Mouse (Mus musculus): Measurements from ENCODE around the gene Tiam1. TPM values are rescaled to one million over a fixed set of nuclear protein-coding genes. Genes with fewer than 3 reads are reported as not detected.

Gene Tiam1
- polyA plus RNA-seq, 2 experiments, result 1.6 to 4.2 TPM

DNA sequence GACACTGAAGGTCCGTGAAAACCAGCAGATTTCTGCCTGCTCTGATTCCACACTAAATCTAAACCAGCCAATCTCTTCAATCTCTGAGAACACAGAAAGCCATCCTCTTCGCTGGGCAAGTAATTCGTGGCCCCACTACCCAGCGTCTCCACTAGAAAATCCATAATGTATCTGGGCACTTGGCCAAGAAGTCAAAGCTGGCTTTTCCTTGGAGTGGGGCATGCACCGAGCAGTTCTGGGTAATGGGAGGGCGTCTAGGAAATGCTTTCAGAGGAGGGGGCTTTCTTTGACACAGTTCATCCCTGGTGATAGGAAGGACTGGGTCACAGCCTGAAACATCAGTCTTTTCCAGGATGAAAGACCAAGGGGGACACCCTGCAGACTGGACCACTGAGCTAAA is 282.9 kb downstream of the Tiam1 start:
- Histone ChIP-seq H3K27ac (no peak overlapping the region), H3K4me3 (ENCODE audit: insufficient read depth in 1 of 2, low read depth in 2 of 2, low read length in 2 of 2) (no peak overlapping the region), H3K27me3 (ENCODE audit: control insufficient read depth, insufficient read depth, low read length) (no peaks in the 10 kb centered on the region), H3K9ac (replicated peaks) (no peak overlapping the region), H3K4me1 (replicated peaks; ENCODE audit: control insufficient read depth in 2 of 2, insufficient read depth in 2 of 2, low read length in 1 of 2) (no peaks in the 10 kb centered on the region), H3K36me3 (replicated peaks; ENCODE audit: control insufficient read depth, insufficient read depth, low read depth) (no peaks in the 10 kb centered on the region), H3K9me3 (ENCODE audit: control insufficient read depth, low read length) (no peaks in the 10 kb centered on the region), H3K4me2 (ENCODE audit: low read depth) (no peak overlapping the region)
- ATAC-seq (ENCODE audit: insufficient read depth) (no peak), DNase-seq (ENCODE audit: low read depth in 3 of 3, low spot score in 3 of 3) (no peak)
- TF ChIP-seq CTCF (IDR thresholded peaks at IDR 0.05; ENCODE audit: low read depth) (no peak), EP300 (IDR thresholded peaks at IDR 0.05; ENCODE audit: low read depth) (no peak)
- 65% methylated on average over 6 of the region's 6 CpGs for WGBS (ENCODE audit: insufficient replicate concordance)

DNA sequence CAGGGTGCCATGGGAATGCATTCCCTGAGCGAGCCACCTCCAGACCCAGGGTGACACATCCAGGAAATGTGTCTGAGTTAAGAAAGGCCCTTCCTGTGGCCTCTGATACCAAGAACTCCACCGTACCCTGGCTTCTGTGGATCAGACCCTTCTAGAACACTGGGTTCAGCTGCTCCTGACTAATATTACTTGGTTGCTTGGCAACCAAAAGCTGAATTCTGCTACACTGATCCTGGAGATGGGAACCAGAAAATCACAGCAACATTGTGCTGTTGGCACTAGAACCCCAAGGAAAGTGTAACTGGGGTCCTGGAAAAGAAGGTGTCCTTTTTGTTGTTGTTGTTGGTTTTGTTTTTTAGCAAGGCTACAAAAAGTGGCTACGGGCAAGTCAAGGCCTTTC is 285.9 kb downstream of the Tiam1 start:
- no peaks in the 10 kb centered on the region for H3K4me1 ChIP-seq (replicated peaks; ENCODE audit: control insufficient read depth in 2 of 2, insufficient read depth in 2 of 2, low read length in 1 of 2)
- no peak overlapping the region for H3K4me2 ChIP-seq (ENCODE audit: low read depth)
- TF ChIP-seq CTCF (IDR thresholded peaks at IDR 0.05; ENCODE audit: low read depth), result no peak
- TF ChIP-seq EP300 (IDR thresholded peaks at IDR 0.05; ENCODE audit: low read depth), result no peak
- H3K27ac ChIP-seq, result no peak overlapping the region
- no peak overlapping the region for H3K4me3 ChIP-seq (ENCODE audit: insufficient read depth in 1 of 2, low read depth in 2 of 2, low read length in 2 of 2)
- H3K9ac ChIP-seq (replicated peaks), result no peak overlapping the region
- H3K36me3 ChIP-seq (replicated peaks; ENCODE audit: control insufficient read depth, insufficient read depth, low read depth), result no peaks in the 10 kb centered on the region
- DNase-seq (ENCODE audit: low read depth in 3 of 3, low spot score in 3 of 3) (no peak), ATAC-seq (ENCODE audit: insufficient read depth) (no peak)
- no peaks in the 10 kb centered on the region for H3K27me3 ChIP-seq (ENCODE audit: control insufficient read depth, insufficient read depth, low read length)
- WGBS (ENCODE audit: insufficient replicate concordance), result 67% methylated on average over 3 of the region's 3 CpGs
- H3K9me3 ChIP-seq (ENCODE audit: control insufficient read depth, low read length), result no peaks in the 10 kb centered on the region

DNA sequence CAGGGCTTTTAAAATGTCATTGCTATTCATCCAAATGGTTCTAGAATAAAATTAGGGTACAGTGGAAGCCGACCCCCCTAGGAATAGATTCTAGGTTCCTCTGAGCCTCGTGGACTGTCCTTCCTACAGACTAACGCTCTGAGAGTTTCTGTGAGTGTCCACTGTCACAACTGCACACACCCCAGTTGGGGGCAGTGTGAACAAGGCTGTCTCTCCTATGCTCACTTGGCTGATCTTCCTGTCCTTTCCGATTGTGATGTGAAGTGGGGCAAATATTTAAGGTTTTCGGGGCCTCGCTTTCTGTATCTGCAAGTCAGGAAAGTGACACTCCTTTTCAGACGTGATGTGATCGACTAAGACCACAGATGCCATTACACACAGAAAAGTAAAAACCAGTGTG is 288.8 kb downstream of the Tiam1 start:
- Histone ChIP-seq H3K9me3 (ENCODE audit: control insufficient read depth, low read length) (no peaks in the 10 kb centered on the region), H3K27ac (no peak overlapping the region), H3K9ac (replicated peaks) (no peak overlapping the region), H3K4me2 (ENCODE audit: low read depth) (no peak overlapping the region), H3K4me3 (ENCODE audit: insufficient read depth in 1 of 2, low read depth in 2 of 2, low read length in 2 of 2) (no peak overlapping the region), H3K4me1 (replicated peaks; ENCODE audit: control insufficient read depth in 2 of 2, insufficient read depth in 2 of 2, low read length in 1 of 2) (no peaks in the 10 kb centered on the region), H3K27me3 (ENCODE audit: control insufficient read depth, insufficient read depth, low read length) (no peaks in the 10 kb centered on the region), H3K36me3 (replicated peaks; ENCODE audit: control insufficient read depth, insufficient read depth, low read depth) (no peaks in the 10 kb centered on the region)
- no peak for DNase-seq (ENCODE audit: low read depth in 3 of 3, low spot score in 3 of 3)
- 68% methylated on average over 8 of the region's 8 CpGs for WGBS (ENCODE audit: insufficient replicate concordance)
- no peak for ATAC-seq (ENCODE audit: insufficient read depth)
- TF ChIP-seq CTCF (IDR thresholded peaks at IDR 0.05; ENCODE audit: low read depth), result peak; percentile 27
- no peak for TF ChIP-seq EP300 (IDR thresholded peaks at IDR 0.05; ENCODE audit: low read depth)

DNA sequence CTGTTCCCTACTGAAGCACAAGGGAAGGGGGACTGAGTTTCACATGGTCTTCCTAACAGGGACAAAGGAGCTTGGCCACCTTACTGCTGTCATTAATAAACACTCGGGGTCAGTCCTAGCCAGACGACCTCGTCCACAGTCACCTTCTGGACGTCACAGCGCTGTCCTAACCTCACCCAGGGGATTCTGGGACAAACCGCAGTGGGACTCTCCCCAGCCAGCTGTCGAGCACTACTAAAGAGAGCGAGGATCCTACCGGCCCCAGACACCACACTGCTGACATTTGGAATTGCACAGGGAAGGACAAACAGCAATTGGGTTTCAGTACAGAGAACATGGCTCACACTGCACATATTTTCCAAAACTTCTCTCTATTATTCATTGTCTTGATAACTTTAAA is 292.2 kb downstream of the Tiam1 start:
- no peaks in the 10 kb centered on the region for H3K27me3 ChIP-seq (ENCODE audit: control insufficient read depth, insufficient read depth, low read length)
- H3K4me2 ChIP-seq (ENCODE audit: low read depth), result no peak overlapping the region
- no peaks in the 10 kb centered on the region for H3K36me3 ChIP-seq (replicated peaks; ENCODE audit: control insufficient read depth, insufficient read depth, low read depth)
- no peaks in the 10 kb centered on the region for H3K4me1 ChIP-seq (replicated peaks; ENCODE audit: control insufficient read depth in 2 of 2, insufficient read depth in 2 of 2, low read length in 1 of 2)
- H3K9me3 ChIP-seq (ENCODE audit: control insufficient read depth, low read length), result no peaks in the 10 kb centered on the region
- TF ChIP-seq CTCF (IDR thresholded peaks at IDR 0.05; ENCODE audit: low read depth), result no peak
- TF ChIP-seq EP300 (IDR thresholded peaks at IDR 0.05; ENCODE audit: low read depth), result no peak
- no peak for ATAC-seq (ENCODE audit: insufficient read depth)
- no peak overlapping the region for H3K4me3 ChIP-seq (ENCODE audit: insufficient read depth in 1 of 2, low read depth in 2 of 2, low read length in 2 of 2)
- DNase-seq (ENCODE audit: low read depth in 3 of 3, low spot score in 3 of 3), result no peak
- WGBS (ENCODE audit: insufficient replicate concordance), result 72% methylated on average over 9 of the region's 9 CpGs
- H3K27ac ChIP-seq, result no peak overlapping the region
- H3K9ac ChIP-seq (replicated peaks), result no peak overlapping the region

DNA sequence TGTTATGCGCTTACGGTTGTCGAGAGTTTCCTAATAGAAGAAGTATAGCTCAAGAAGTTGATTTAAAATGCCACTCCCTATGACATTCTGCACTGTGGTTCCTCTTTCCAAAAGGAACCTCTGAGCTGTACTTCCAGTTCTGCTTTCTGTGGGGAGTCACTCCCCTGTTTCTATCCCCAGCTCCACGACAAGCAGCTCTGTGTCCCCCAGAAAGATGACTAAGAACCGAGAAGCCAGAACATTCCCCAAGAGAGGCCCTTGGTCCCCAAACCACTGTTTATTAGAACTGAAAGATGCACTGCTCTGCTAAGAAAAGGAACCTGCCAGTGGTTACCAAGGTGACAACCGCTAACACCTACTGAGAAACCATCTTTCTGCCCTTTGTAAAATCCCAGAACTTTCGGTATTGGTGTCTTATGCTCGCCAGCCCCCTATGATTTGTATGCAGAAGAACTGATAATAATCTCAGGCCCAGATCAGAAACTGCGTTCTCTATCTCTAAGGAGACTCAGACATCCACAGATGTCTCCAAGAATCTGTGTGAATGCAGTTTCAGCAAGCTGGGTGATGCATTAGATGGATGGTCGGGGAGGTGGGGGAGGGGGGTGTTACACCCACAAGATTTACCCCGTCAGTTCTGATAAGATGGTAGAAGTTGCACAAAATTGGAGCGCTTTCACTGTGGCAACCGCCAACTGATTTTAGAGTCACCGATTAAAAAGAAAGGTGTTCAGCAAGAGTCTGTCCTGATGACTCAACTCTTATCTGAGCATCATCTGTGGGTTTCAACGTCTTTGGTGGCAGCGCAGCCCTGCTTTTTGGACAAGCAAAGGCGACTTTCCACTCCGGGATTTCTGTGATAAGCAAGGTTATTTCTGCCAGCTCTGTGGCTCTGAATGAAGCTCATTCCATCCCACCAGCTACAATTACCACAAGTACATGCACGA is 294.6 kb downstream of the Tiam1 start:
- no peaks in the 10 kb centered on the region for H3K4me1 ChIP-seq (replicated peaks; ENCODE audit: control insufficient read depth in 2 of 2, insufficient read depth in 2 of 2, low read length in 1 of 2)
- no peak overlapping the region for H3K4me2 ChIP-seq (ENCODE audit: low read depth)
- H3K27me3 ChIP-seq (ENCODE audit: control insufficient read depth, insufficient read depth, low read length), result no peaks in the 10 kb centered on the region
- H3K4me3 ChIP-seq (ENCODE audit: insufficient read depth in 1 of 2, low read depth in 2 of 2, low read length in 2 of 2), result no peak overlapping the region
- no peak overlapping the region for H3K27ac ChIP-seq
- no peak overlapping the region for H3K9ac ChIP-seq (replicated peaks)
- H3K36me3 ChIP-seq (replicated peaks; ENCODE audit: control insufficient read depth, insufficient read depth, low read depth), result no peaks in the 10 kb centered on the region
- ATAC-seq (ENCODE audit: insufficient read depth) (no peak), DNase-seq (ENCODE audit: low read depth in 3 of 3, low spot score in 3 of 3) (peak in 1 of 3 experiments; percentile 33)
- TF ChIP-seq CTCF (IDR thresholded peaks at IDR 0.05; ENCODE audit: low read depth), result no peak
- TF ChIP-seq EP300 (IDR thresholded peaks at IDR 0.05; ENCODE audit: low read depth), result no peak
- 45% methylated on average over 19 of the region's 19 CpGs for WGBS (ENCODE audit: insufficient replicate concordance)
- H3K9me3 ChIP-seq (ENCODE audit: control insufficient read depth, low read length), result no peaks in the 10 kb centered on the region

Data from liver, embryonic 14.5 days (tissue).